Mouse (Mus musculus) gastrocnemius, postnatal 10 days (tissue): ENCODE measurements around the gene Hcar1. TPM values are rescaled to one million over a fixed set of nuclear protein-coding genes. Genes with fewer than 3 reads are reported as not detected.

ENCODE experiments used
- DNase-seq: peaks from one replicate; pipeline ENCODE4 v3.0.0; 2021; ENCODE audit warnings: mixed read lengths
- long read RNA-seq, 2 experiments: library from polyadenylated mRNA; stranded (forward); transcript quantifications; one replicate each; pipeline ENCODE4 v2.0.0; 2021
- total RNA-seq, 2 experiments: library from RNA; stranded (reverse); gene quantifications; 2 replicates each; pipeline ENCODE4 v1.2.3; 2021

The Hcar1 gene
- total RNA-seq, result under 1 TPM; 0.54 to 0.84 TPM
- long read RNA-seq, experiment 1, partial matches to known transcripts, result 0 of 2 reads
- long read RNA-seq, experiment 1, other reads (novel, unspliced or antisense), result 0 of 2 reads
- long read RNA-seq, experiment 2, partial matches to known transcripts, result 0 of 1 reads
- long read RNA-seq, experiment 2, other reads (novel, unspliced or antisense), result 0 of 1 reads

DNA sequence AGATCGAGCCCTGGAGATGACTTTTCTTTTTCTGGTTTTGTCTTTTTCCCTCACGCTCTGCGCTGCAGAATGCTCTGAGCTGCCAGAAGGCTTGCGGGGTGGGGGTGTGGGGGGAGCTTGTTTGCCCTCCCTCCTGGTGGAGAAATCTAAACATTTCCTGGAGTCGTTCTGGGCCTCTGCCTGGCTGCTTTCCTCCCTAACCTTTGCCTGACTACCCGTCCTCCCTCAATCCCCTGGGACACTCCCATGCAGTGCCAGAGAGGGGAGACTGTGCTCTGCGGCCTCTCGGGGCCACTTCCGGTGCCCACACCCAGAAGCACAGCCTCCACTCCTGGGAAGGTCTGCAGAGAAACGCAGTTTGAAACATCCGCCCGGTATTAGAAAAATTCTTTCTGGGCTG, at the start of gene Hcar1:
Gene Hcar1 (minus strand): TSS at position 93 of the 400 bp plus-strand sequence.
- DNase-seq, result no peak

DNA sequence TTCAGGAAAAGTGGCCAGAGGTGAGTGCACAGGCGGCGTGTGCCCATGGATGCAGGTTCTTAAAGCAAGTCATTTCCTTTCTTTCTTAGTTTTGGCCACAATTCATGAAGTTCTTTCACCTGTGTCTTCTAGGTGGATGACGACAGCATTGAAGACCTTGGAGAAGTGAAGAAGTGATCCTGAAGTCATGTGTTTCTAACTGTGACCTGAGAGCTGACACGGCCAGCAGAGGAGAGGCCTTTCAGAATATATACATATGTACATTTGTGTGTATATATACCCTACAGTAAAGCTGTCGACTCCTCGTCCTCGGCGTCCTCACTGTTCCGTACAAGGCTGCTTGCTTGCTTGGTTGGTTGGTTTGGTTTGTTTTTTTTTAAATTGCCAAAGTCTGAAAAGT, 47.3 kb upstream of the Hcar1 start, which contains the start of gene Gm43518:
Gene Gm43518 (plus strand): TSS at position 301 of the 400 bp plus-strand sequence.
- DNase-seq, result no peak

DNA sequence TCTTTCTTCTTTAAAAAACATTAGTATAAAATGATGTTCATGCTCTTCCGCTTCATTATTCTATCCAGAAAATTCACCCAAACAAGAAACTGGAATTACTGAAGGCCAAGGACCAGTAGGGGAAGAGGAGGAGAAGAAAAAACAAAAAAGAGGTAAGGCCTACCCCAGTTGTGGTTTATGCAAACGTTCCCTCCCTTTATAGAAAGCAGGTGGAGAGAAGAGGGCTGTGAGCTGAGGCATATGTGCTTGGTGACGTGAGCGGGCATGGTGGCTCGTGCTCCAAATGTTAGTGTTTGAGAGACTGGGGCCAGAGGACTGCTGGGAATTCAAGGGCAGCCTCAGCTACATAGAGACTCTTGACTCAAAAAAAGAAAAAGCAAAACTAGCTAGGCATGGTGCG, 42.3 kb upstream of the Hcar1 start:
- DNase-seq, result no peak

DNA sequence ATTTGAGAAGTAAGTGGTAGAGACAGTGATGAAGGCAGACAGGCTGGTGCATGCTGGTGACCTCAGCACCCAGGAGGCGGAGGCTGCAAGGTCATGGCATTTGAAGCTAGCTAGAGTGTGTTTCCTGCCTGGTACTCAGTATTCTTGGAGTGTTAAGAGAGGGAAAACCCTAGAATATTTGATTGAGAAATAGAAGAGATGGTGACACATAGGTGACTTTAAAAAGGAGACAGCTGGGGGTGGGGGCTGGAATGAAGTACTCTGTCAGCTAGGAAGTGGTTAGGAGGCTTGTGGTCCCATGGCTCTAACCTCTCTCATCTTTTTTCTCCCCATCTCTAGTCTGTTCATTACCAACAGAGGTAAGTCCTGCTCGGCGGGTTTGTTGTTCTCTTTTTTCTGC, 35.0 kb upstream of the Hcar1 start:
- no peak for DNase-seq

DNA sequence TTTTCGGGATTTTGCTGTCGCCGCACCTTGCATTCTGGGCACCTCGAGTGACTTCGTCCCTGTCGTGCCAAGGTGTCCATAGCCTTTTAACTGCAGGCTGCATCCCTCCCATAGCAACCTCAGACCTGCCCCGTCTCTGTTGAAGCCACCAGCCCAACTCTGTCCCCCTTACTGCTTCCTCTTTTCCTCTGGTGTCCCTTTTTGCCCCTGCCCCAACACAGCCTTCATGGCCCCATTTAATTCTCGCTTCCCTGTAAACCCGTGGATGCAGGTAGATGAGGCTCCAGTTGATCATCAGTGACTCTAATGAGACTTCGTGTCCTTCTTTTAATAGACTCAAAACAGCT, 27.8 kb upstream of the Hcar1 start:
- DNase-seq, result no peak

DNA sequence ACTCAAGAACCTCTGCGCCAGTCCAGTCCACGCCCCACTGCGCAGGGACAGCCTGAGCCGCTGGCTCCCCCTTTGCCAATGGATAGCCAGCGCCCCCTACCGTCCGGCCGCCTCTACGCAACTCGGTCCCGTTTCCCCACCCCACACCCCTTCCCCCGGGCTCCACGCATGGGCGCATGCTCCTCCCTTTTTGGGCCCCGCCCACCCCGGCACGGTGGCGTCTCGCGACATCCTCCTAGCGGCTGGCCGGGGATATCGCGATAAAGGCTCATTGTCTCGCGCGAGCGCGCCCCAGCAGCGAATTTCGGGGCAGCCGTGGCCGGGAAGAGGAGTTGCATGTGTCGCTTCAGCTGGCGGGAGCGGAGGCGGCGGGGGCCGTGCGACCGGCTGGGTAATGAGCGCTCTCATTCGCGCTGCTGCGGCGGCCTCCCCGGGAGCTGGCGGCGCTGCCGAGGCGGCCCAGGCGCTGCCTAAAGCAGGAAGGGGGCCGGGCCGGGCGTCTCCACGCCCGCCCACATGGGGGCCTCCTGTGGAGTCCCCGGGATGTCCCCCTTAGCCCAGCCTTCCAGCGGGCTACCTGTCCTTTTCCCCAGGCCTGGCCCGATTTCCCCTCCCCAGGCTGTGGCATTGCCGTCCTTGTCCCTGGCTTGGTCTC, 27.3 kb upstream of the Hcar1 start, which contains the start of gene Denr:
Gene Denr (plus strand): TSS at position 200 of the 655 bp plus-strand sequence.
- DNase-seq, result peak; percentile 100

DNA sequence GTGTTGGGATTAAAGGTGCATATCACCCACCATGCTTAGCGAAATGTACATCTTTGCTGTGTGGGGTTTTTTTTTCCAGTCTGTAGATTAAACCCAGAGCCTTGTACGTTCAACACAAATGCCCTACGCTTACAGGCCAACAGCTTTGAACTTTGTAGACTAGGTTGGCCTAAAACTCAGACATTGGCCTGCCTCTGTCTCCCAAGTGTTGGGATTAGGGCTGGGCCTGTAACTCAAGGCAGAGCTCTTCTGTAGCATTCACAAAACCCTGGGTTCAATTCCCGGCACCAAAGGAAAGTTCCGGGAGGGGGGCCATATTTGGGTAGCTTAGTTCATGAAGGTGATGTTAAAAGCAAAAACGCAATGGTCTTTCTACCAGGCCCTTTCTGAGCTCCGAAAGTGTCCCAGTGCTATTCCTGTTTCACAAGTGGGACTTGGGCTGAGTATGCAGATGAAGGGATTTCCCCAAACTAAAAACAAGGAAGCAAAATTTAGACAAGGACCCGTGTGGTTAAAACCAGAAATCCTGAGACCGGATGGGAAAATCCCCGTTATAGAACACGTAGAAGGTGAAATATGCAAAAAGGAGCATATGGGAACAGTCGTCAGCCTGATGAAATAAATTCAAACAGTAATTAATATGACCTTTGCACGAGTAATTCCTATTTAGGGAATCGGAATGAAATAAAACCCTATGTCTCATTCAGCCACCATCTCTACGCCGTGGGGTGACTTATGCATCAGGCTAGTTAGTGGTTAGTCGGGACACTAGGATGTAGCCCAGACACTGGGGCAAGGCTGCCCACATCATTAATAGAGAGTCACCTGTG, 26.5 kb upstream of the Hcar1 start:
- DNase-seq, result no peak

DNA sequence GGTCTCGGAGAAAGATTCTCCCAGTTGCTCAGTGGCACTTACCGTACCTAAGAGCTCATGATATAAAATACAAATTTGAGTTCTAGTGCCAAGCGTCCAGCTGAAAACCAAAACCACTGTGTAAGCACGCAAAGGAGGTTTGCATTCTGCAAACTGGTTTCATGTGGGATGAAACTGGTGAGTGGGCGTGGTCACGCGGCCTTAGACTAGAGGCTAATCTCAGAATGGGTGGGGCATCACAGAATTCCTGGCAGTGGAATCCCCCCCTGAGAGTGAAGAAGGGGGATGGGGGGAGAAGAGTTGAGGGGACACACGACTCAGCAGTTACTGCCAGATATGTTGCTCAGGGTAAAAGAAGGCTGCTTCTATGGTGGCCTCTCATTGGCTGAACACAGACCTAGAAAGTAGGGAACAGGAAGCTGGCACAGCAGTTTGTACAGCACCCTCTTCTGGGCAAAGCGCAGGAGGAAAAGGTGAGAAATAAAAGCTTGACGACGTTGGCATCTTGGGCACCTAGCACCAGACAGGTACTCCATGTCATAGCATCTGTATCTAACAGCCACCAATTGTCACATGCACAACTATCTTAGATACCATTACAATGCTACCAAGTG, 24.3 kb upstream of the Hcar1 start:
- no peak for DNase-seq

DNA sequence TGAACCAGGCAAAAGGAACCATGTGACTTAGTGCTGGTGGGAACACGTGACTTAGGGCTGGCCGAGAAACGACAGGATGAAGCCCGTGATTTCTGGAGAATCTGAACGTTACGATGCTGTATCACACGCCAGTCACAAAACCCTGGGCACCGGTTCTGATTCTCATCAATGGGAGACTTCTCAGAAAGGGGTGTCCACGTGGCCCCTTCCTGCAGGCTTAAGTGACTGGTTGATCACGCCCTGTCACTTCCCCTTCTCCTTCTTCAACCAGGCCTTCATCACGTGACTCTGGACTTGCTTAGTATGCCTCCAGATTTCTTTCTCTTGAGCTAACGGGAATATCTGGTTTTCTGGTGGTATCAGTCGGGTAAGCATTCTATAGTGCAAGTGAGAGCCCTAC, 17.5 kb upstream of the Hcar1 start:
- DNase-seq, result no peak

DNA sequence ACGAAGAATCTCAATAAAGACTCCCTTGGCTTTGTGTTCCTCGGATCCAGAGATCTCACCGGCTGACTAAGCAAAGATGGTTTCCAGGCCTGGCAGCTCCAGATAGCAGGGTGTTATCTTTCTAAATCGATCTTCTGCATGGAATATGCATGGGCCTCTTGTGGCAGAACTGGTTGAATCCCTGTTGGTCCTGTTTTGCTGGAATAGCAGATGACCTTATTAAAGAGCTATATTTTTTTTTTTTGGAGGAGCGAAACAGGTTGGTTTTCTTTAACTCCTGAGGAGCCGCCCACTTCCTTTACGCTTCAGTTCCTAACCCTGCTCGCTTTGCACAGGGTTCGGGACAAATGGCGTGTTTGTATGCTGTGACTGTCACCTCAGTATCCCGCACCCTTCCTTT, 16.6 kb upstream of the Hcar1 start:
- no peak for DNase-seq

DNA sequence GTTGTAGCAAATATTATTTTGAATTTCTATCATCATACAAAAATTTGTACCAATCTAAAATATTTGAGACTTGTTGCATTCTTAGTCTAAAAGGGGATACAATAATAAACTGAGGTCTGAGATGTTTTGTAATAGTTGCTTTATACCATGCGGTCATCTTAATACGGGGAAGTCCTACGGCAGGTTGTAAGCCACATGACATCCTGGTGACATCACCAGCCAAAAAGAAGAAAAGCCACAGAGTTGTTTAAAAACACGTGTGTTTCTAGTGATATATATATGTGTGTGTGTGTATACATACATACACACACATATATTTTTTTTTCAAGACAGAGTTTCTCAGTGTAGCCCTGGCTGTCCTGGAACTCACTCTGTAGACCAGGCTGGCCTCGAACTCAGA, 13.7 kb upstream of the Hcar1 start:
- no peak for DNase-seq

DNA sequence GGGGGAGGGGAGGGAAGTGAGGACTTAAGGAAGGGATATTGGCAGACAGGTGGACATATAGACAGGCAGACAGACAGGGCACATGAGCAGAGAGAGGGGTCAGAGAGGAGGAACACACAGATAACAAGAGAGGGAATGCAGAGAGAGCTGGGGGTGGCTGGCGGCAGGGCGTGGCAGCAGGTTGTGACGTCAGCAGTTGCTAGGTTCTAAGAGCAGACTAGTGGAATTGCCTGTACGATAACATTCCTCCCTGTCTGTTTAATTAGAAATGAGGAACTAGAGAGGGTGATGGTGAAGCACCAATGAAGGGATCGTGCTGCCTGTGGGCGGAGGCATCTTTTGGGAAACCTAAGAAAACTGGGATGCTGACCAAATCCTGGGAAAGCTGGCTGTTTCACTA, 11.8 kb upstream of the Hcar1 start:
- DNase-seq, result peak; percentile 44

DNA sequence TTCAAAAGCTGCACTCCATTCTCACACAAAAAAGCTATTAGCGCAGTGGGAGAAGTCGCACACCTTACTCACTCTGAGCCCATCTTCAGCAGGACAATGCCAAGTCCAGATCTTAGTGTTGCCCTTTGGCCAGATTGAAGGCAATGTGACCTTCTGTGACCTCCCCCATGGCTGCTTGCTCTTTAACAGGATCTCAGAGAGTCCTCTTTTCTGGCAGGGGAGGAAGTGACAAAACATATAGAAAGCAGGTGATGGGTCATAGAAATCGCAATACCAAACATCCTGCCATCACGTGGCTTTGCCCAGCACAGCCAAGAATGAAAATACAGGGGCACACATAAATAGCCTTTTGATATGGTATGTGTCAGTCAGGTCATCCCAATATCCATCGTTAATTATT, 11.2 kb upstream of the Hcar1 start:
- no peak for DNase-seq

DNA sequence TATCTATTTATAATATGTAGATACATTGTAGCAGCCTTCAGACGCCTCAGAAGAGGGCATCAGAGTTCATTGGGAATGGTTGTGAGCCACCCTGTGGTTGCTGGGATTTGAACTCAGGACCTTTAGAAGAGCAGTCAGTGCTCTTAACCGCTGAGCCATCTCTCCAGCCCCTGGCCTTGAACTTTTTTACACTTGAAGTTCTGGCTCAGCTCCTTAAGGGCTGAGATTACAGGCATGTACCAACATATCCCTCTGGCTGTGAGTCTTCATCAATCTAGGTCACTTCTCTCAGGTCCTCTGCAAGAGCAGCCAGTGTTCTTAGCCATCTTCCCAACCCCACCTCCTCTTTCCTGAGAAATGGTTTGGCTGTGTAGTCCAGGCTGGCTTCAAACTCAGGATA, 10.5 kb upstream of the Hcar1 start:
- DNase-seq, result no peak

DNA sequence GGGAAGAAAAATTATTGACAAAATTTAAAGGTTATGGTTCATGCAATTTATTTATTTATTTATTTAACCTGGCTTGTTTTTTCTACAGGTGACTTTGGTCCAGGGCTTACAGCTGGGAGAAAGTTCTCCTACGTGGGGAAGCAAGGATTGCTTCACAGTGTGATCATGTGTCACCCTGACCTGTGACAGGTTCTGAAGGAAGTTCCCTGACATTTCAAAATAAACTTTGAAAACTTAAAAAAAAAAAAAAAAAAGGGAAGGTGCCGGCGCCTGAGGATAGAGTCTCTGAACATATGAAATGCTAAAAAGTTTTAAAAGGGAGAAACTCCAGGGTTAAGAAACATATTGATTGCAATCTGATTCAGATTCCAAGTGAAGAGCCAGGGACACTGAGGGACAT, 6.5 kb upstream of the Hcar1 start:
- DNase-seq, result no peak

DNA sequence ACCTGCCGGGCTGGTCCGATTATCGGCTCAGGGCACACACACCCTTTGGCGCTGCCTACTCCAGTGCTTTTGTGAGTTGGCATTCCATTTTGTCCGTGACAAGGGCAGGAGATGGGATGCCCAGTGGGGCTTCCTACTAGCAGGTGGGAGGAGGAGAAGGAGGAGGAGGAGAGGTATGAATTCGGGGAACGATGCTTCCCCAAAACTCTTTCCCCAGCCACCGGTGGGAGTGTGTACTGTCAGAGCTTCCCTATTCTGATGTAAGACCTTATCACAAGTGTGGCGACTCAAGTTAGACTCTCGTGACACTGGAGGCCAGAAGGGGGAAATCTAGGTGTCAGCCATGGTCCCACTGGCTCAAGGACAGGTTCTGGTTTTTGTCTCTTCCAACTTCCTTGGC, 4.5 kb upstream of the Hcar1 start:
- DNase-seq, result no peak

DNA sequence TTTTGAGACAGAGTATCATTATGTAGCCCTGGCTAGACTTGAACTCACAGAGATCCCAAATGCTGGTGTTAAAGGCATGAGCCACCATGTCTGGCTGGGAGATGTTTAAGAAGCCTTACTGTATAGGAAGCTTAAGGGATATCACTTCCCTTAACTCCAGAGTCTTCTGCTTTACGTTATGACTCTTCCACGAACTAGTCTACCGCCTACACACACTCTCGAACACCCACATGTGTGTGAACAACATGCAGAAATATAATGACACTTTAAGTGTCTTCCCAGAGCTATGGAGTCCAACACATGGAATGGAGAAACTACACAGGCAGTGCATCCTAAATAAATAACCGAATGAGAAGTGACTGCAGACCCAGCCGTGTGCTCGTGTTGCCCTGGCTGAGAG, 4.1 kb upstream of the Hcar1 start:
- no peak for DNase-seq

DNA sequence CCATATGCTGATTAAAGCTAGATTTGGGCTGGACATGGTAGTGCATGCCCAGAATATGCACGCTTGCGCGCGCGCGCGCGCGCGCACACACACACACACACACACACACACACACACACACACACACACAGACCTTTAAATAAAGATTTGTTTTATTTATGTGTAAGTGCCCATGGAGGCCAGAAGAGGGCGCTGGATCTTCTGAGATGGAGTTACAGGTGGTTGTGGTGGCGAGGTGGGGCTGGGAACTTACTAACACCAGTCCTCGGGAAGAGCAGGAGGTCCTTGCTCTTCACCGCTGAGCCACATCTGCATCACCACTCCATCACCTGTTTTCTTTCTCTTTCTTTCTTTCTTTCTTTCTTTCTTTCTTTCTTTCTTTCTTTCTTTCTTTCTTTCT, 958 bp upstream of the Hcar1 start:
- DNase-seq, result no peak

DNA sequence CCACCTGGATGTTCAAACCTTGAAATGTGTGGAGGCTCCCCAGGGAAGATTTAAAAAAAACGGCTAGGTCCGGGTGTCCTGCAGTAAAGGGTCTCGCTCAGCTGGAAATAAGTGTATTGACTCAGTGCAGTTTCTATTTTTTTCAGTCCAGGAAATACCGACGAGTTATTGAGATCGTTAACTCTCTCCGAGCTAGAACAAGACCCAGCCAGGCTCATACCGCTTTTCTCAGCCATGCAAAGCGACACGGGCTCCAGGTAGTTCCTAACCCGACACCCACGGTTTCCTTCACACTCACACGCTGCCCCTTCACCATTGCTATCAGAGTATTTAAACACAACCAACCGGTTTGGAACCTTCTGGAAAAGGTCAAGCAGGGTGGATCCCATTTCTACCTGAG, 1.8 kb downstream of the Hcar1 start:
- no peak for DNase-seq

DNA sequence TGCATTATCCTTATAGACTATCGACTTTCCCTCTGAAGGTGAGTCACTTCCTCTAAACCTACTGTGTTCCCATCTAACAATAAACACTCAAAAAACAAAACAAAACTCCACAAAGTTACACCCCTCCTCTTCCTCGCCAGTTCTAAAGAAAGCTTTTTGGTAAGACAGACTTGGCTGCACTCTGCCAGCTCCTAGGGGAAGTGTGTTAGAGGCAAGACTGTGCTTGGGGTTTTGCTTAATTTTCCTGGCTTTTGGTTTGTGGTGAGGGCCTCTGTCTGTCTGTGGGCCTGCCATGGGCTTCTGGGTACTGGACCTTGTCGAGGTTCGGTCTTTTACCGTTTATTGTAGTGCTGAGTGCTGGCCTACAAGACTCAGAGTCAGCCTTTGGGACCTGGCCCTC, 5.6 kb downstream of the Hcar1 start:
- no peak for DNase-seq

DNA sequence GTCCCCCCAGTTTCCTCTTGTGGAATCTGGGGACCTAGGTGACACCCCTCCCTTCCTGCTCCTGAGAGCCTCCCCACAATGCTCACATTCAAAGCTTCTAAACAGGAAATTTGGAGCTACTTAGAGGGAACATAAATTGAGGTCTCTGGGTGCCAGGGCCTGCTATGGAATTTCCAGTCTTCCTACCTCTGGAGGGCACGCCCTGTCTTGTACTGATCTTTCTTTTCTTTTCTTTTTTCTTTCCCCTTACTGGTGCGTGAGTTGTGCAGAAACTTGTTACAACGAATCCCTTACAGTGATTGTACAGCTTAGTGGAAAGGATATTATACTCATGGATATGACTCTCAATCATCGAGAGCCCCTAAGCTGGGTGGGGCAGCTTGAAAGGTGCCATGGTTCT, 10.2 kb downstream of the Hcar1 start:
- no peak for DNase-seq

DNA sequence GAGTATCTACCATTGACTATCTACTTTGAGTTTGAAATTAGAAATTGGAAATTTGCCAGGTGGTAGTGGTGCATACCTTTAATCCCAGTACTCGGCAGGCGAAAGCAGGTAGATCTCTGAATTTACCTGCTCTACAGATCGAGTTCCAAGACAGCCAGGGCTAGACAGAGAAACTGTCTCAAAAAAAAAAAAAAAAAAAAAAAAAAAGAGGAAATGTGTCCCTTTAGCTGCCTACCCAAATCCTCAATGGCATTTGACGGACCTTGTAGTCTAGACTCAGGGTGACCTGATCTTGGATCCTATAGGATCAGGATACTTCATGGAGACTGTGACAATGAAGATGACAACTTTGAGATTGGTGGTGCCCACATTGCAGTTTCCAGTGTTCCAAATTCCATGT, 13.4 kb downstream of the Hcar1 start:
- DNase-seq, result no peak

DNA sequence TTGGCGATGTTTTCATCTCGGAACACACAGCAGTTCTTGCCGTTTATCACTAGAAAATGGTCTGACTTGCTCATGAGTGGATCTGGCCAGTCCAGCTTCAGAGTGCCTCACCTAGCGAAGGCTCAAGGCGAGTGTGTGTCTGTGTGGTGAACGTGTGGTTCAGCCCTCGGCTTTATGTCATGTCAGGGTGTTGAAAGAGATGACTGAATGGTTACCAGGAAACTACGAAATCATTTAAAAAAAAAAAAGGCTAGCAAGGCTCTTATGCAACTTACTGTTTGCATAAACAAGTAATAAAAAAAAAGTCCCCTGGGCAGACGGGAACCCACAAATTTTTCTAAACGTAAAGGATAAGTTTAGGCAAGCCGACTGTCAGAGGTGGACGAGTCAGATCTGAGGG, 14.5 kb downstream of the Hcar1 start, which contains the start of gene Hcar2:
Gene Hcar2 (minus strand): TSS at position 135 of the 400 bp plus-strand sequence.
- DNase-seq, result no peak
